Comparison of ENCODE assay signal across 7 mouse cellular contexts in the genomic region with DNA sequence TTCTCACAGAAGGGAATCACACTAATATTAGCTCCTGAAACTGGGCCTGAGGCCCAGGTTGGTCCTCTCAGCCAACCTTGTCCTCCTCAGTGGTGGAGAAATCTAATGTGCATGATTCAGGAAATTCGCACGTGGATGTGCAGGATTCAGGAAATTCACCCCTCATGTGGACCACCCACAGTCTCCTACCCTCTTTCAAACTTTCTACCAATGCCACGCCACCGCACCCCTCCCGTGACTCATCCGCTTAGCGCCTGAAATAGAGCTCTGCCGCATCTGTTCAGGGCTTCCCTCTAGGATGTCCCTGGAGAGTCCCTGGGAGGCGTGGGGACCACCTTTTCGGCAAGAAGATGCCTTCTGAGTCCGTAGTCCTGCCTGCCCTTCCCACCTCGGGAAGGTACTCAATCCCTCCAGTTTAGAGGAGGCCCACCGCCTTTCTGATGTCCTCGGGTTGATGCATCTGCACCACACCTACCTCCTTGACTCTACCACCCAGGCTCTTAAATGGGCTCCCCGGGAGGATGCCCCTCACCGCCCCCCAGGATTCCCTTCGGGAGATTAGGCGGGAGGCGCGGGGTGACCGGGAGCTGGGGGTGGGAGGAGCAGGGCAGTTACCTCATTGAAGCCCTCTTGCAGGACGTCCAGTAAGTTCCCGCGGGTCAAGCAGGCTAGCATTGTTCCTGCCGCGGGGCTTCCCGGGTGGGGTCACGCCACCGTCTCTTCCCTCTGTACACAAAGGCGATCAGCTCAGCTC. TPM values are rescaled to one million over a fixed set of nuclear protein-coding genes. Genes with fewer than 3 reads are reported as not detected.
DNase-seq lines count a peak whose midpoint lies in the region; ATAC-seq and TF ChIP-seq lines count a peak whose summit lies in the region.

No protein-coding gene starts in this region.

- TF ChIP-seq EP300 in lung, postnatal 0 days (IDR thresholded peaks at IDR 0.05) = no peak

- WGBS in lung, postnatal 0 days = 8% methylated on average over 30 of the region's 30 CpGs
- 2% methylated on average over 29 of the region's 30 CpGs for WGBS in neural tube, embryonic 14.5 days

- peak; percentile 16; the same call in 1 of the 2 replicates for ATAC-seq in lung, postnatal 0 days
- ATAC-seq in neural tube, embryonic 14.5 days (ENCODE audit: low read depth) = peak; percentile 19
- ATAC-seq in activated CD4-positive, CD25-positive, alpha-beta regulatory T cell, adult 4 months = no peak

- peak overlapping the region; percentile 95 for H3K4me2 ChIP-seq in lung, postnatal 0 days (replicated peaks; ENCODE audit: low read depth, low read length)
- peak overlapping the region; percentile 74 for H3K4me2 ChIP-seq in neural tube, embryonic 14.5 days (ENCODE audit: low read depth, low read length)

- no peak overlapping the region for H3K27ac ChIP-seq in lung, postnatal 0 days (ENCODE audit: low read length)
- H3K27ac ChIP-seq in neural tube, embryonic 14.5 days (ENCODE audit: low read depth, low read length) = peak overlapping the region; percentile 72

- 0 out of 2 replicates have a peak overlapping the region, but pooled peaks have one; percentile 19 for H3K9ac ChIP-seq in lung, postnatal 0 days (replicated peaks; ENCODE audit: low read depth)
- peak overlapping the region; percentile 74 for H3K9ac ChIP-seq in neural tube, embryonic 14.5 days (replicated peaks; ENCODE audit: low read depth, low read length)

- H3K36me3 ChIP-seq in lung, postnatal 0 days (ENCODE audit: insufficient read depth, low read length) = no peaks in the 10 kb centered on the region
- no peaks in the 10 kb centered on the region for H3K36me3 ChIP-seq in neural tube, embryonic 14.5 days (ENCODE audit: control insufficient read depth, insufficient read depth, low read length)

- H3K27me3 ChIP-seq in lung, postnatal 0 days (replicated peaks; ENCODE audit: insufficient read depth, low read length) = no peaks in the 10 kb centered on the region
- no peaks in the 10 kb centered on the region for H3K27me3 ChIP-seq in neural tube, embryonic 14.5 days (ENCODE audit: control insufficient read depth, insufficient read depth, low read length)

- no peak for DNase-seq in lung, postnatal 0 days (ENCODE audit: low spot score)
- DNase-seq in lung, postnatal 14 days = no peak
- DNase-seq in cerebellum, adult 18-20 months = peak; percentile 69 to 71
- DNase-seq in frontal cortex, postnatal 14 days (ENCODE audit: low spot score in 2 of 2) = peak; percentile 51 to 57
- peak; percentile 72 to 73 for DNase-seq in left cerebral cortex, postnatal 14 days (ENCODE audit: low spot score in 2 of 2)

- peaks cover 7% of the 10 kb centered on the region for H3K4me1 ChIP-seq in lung, postnatal 0 days (ENCODE audit: insufficient read depth, low read depth, low read length)
- peaks cover 21% of the 10 kb centered on the region; the same call in 1 of the 2 replicates for H3K4me1 ChIP-seq in neural tube, embryonic 14.5 days (ENCODE audit: control insufficient read depth, insufficient read depth, low read length)

- intact Hi-C loops in left cerebral cortex, postnatal 14 days (cut with DNase I) = no loop called here

- H3K4me3 ChIP-seq in lung, postnatal 0 days (ENCODE audit: low read depth, low read length) = peak overlapping the region; percentile 51
- H3K4me3 ChIP-seq in neural tube, embryonic 14.5 days (ENCODE audit: low read depth, low read length) = peak overlapping the region; percentile 59

- H3K9me3 ChIP-seq in lung, postnatal 0 days (ENCODE audit: low read length) = no peaks in the 10 kb centered on the region
- no peaks in the 10 kb centered on the region for H3K9me3 ChIP-seq in neural tube, embryonic 14.5 days (ENCODE audit: control insufficient read depth, low read length)

- no peak for TF ChIP-seq CTCF in lung, postnatal 0 days (IDR thresholded peaks at IDR 0.05)

RNA-seq across cellular contexts. Expression of gene Dixdc1, which starts 12.0 kb away (rescaled TPM):
- 5.4 and 7.5 TPM in 2 replicates for polyA plus RNA-seq in lung, postnatal 0 days (2015; fragmentation: Nextera tagmentation; extraction: Ambion mirVana)
- 10 to 100 TPM; 72.5 to 79.2 TPM for total RNA-seq in left cerebral cortex, postnatal 14 days (2021)
- 39.2 and 41.4 TPM in 2 replicates for polyA plus RNA-seq in neural tube, embryonic 14.5 days (2014; fragmentation: Nextera tagmentation; extraction: Ambion mirVana)
- polyA plus RNA-seq in activated CD4-positive, CD25-positive, alpha-beta regulatory T cell, adult 4 months (2017; shearing (Covaris generic)) = under 1 TPM in 1 of 2 experiments, not detected in 1; 0.60 TPM

RNA-seq across cellular contexts. Expression of gene 2310030G06Rik, which starts 19.0 kb away (rescaled TPM):
- polyA plus RNA-seq in lung, postnatal 0 days (2015; fragmentation: Nextera tagmentation; extraction: Ambion mirVana) = 28.5 and 29.8 TPM in 2 replicates
- total RNA-seq in left cerebral cortex, postnatal 14 days (2021) = 1 to 10 TPM; 2.0 to 3.1 TPM
- polyA plus RNA-seq in neural tube, embryonic 14.5 days (2014; fragmentation: Nextera tagmentation; extraction: Ambion mirVana) = 2.1 and 2.7 TPM in 2 replicates
- not detected for polyA plus RNA-seq in activated CD4-positive, CD25-positive, alpha-beta regulatory T cell, adult 4 months (2017; shearing (Covaris generic))

RNA-seq across cellular contexts. Expression of gene Cryab, which starts 23.8 kb away (rescaled TPM):
- polyA plus RNA-seq in lung, postnatal 0 days (2015; fragmentation: Nextera tagmentation; extraction: Ambion mirVana) = 442 and 571 TPM in 2 replicates
- 100 to 1,000 TPM in 1 of 2 experiments, 10 to 100 TPM in 1; 90.2 to 105 TPM for total RNA-seq in left cerebral cortex, postnatal 14 days (2021)
- polyA plus RNA-seq in neural tube, embryonic 14.5 days (2014; fragmentation: Nextera tagmentation; extraction: Ambion mirVana) = 3.4 and 14.5 TPM in 2 replicates
- 1 to 10 TPM; 3.7 to 4.5 TPM for polyA plus RNA-seq in activated CD4-positive, CD25-positive, alpha-beta regulatory T cell, adult 4 months (2017; shearing (Covaris generic))

RNA-seq across cellular contexts. Expression of gene Hspb2, which starts 24.8 kb away (rescaled TPM):
- polyA plus RNA-seq in lung, postnatal 0 days (2015; fragmentation: Nextera tagmentation; extraction: Ambion mirVana) = 30.8 and 32.4 TPM in 2 replicates
- total RNA-seq in left cerebral cortex, postnatal 14 days (2021) = 1 to 10 TPM; 2.3 to 2.7 TPM
- 0.72 TPM in 1 of 2 replicates, not detected in the other for polyA plus RNA-seq in neural tube, embryonic 14.5 days (2014; fragmentation: Nextera tagmentation; extraction: Ambion mirVana)
- polyA plus RNA-seq in activated CD4-positive, CD25-positive, alpha-beta regulatory T cell, adult 4 months (2017; shearing (Covaris generic)) = 1 to 10 TPM in 1 of 2 experiments, not detected in 1; 1.3 TPM

RNA-seq across cellular contexts. Expression of gene Fdxacb1, which starts 40.7 kb away (rescaled TPM):
- 10.2 and 12.1 TPM in 2 replicates for polyA plus RNA-seq in lung, postnatal 0 days (2015; fragmentation: Nextera tagmentation; extraction: Ambion mirVana)
- total RNA-seq in left cerebral cortex, postnatal 14 days (2021) = 1 to 10 TPM; 5.3 to 5.6 TPM
- 11.2 and 11.5 TPM in 2 replicates for polyA plus RNA-seq in neural tube, embryonic 14.5 days (2014; fragmentation: Nextera tagmentation; extraction: Ambion mirVana)
- polyA plus RNA-seq in activated CD4-positive, CD25-positive, alpha-beta regulatory T cell, adult 4 months (2017; shearing (Covaris generic)) = 1 to 10 TPM; 6.5 to 7.5 TPM

Comparison
In these comparisons a context has a peak if more than half of its experiments do, and no peak if none do; other contexts are left out.
1. DNase-seq: peak in cerebellum, adult 18-20 months (2 of 2), frontal cortex, postnatal 14 days (2 of 2) and left cerebral cortex, postnatal 14 days (2 of 2); none in lung, postnatal 0 days (single experiment) and lung, postnatal 14 days (single experiment).
2. RNA of gene Cryab, which starts 23.8 kb away (polyA plus RNA-seq): 442 to 571 TPM in lung, postnatal 0 days; 3.7 to 4.5 TPM in activated CD4-positive, CD25-positive, alpha-beta regulatory T cell, adult 4 months and 3.4 to 14.5 TPM in neural tube, embryonic 14.5 days; every median in the first group is over 10 times any median in the second.